In genomic region chr9:55918579-55918978, GRCm38 (mm10) we compare ENCODE assay signal across 10 mouse cellular contexts. TPM values are rescaled to one million over a fixed set of nuclear protein-coding genes. Genes with fewer than 3 reads are reported as not detected.
DNase-seq lines count a peak whose midpoint lies in the region; ATAC-seq and TF ChIP-seq lines count a peak whose summit lies in the region.
"Had no signal": no experiment of that assay in that cellular context is flagged by ENCODE, and none has a peak within 500 bp of the region (broad histone marks: within the 10 kb centered on the region; RNA-seq: fewer than 3 reads in every experiment).

No protein-coding gene starts in this region.

- ATAC-seq in stomach, postnatal 0 days (ENCODE audit: low FRiP score, low TSS enrichment): no peak

- H3K27ac ChIP-seq in kidney, adult 2 months (ENCODE audit: insufficient read depth, low read depth, low read length): no peak overlapping the region
- H3K27ac ChIP-seq in stomach, postnatal 0 days (replicated peaks): no peak overlapping the region

- TF ChIP-seq POLR2A in kidney, adult 2 months (IDR thresholded peaks at IDR 0.05; ENCODE audit: low read depth, low read length): no peak

- no peak overlapping the region for H3K9ac ChIP-seq in stomach, postnatal 0 days (ENCODE audit: low read length)

- H3K4me2 ChIP-seq in stomach, postnatal 0 days (replicated peaks; ENCODE audit: low read depth): no peak overlapping the region

- H3K27me3 ChIP-seq in kidney, adult 2 months (replicated peaks; ENCODE audit: control insufficient read depth, insufficient read depth, low read length): no peaks in the 10 kb centered on the region
- H3K27me3 ChIP-seq in stomach, postnatal 0 days (ENCODE audit: control insufficient read depth, insufficient read depth, low read length): no peaks in the 10 kb centered on the region
- H3K27me3 ChIP-seq: megakaryocyte, embryonic 14.5 days had no signal

- DNase-seq in kidney, adult 2 months: peak; percentile 31
- no peak for DNase-seq in kidney, postnatal 4 days
- peak; percentile 42 for DNase-seq in thymus, postnatal 0 days (ENCODE audit: low spot score)
- no peak for DNase-seq in thymus, postnatal 14 days
- DNase-seq in embryo, embryonic 10 days (ENCODE audit: low spot score): peak; percentile 61
- DNase-seq in stomach, postnatal 0 days (ENCODE audit: low spot score): no peak
- DNase-seq in ovary, postnatal 10 days (ENCODE audit: low spot score): no peak
- no peak for DNase-seq in left cerebral cortex, adult 9 months (ENCODE audit: low spot score in 2 of 2)
- DNase-seq: spleen, adult 18-20 months had no signal

- H3K9me3 ChIP-seq in stomach, postnatal 0 days (ENCODE audit: control insufficient read depth, low read length): no peaks in the 10 kb centered on the region
- H3K9me3 ChIP-seq: megakaryocyte, embryonic 14.5 days had no signal

- TF ChIP-seq EP300 in stomach, postnatal 0 days (optimal IDR thresholded peaks at IDR 0.05): no peak

- WGBS in kidney, adult 2 months: 78% methylated on average over 3 of the region's 3 CpGs
- 48% methylated on average over 3 of the region's 3 CpGs for WGBS in stomach, postnatal 0 days

- no peaks in the 10 kb centered on the region for H3K4me1 ChIP-seq in kidney, adult 2 months (ENCODE audit: control insufficient read depth, insufficient read depth, low read length)
- H3K4me1 ChIP-seq in stomach, postnatal 0 days (replicated peaks; ENCODE audit: control insufficient read depth, insufficient read depth): no peaks in the 10 kb centered on the region
- H3K4me1 ChIP-seq: megakaryocyte, embryonic 14.5 days had no signal

- no peaks in the 10 kb centered on the region for H3K36me3 ChIP-seq in kidney, adult 2 months (ENCODE audit: control insufficient read depth, insufficient read depth, low read length)
- no peaks in the 10 kb centered on the region for H3K36me3 ChIP-seq in stomach, postnatal 0 days (ENCODE audit: control insufficient read depth, insufficient read depth, low read length)

- TF ChIP-seq CTCF in kidney, adult 2 months (conservative IDR thresholded peaks at IDR 0.05; ENCODE audit: insufficient read depth, insufficient read length, low read depth, low read length): no peak
- TF ChIP-seq CTCF in stomach, postnatal 0 days (IDR thresholded peaks at IDR 0.05; ENCODE audit: low read depth): peak; percentile 78

- no peak overlapping the region for H3K4me3 ChIP-seq in kidney, adult 2 months (ENCODE audit: insufficient read depth, low read depth, low read length)
- no peak overlapping the region for H3K4me3 ChIP-seq in stomach, postnatal 0 days (ENCODE audit: low read depth, low read length)
- H3K4me3 ChIP-seq: megakaryocyte, embryonic 14.5 days had no signal

RNA-seq across cellular contexts. Expression of gene Scaper, which starts 19.3 kb away (rescaled TPM):
- polyA plus RNA-seq in kidney, adult 2 months (2012; rRNA removed): 4.1 and 4.8 TPM in 2 replicates
- 7.6 and 9.2 TPM in 2 replicates for polyA plus RNA-seq in thymus, postnatal 0 days (2015; fragmentation: Nextera tagmentation; extraction: Ambion mirVana)
- 5.6 and 5.9 TPM in 2 replicates for polyA plus RNA-seq in stomach, postnatal 0 days (2015; fragmentation: Nextera tagmentation; extraction: Ambion mirVana)

Comparison
In these comparisons a context has a peak if more than half of its experiments do, and no peak if none do; other contexts are left out.
1. DNase-seq: peak in kidney, adult 2 months (single experiment), thymus, postnatal 0 days (single experiment) and embryo, embryonic 10 days (single experiment); none in kidney, postnatal 4 days (0 of 2), thymus, postnatal 14 days (single experiment), stomach, postnatal 0 days (single experiment), ovary, postnatal 10 days (single experiment) and left cerebral cortex, adult 9 months (0 of 2).